Mouse (Mus musculus): ENCODE results near the gene Rnf43. TPM values are rescaled to one million over a fixed set of nuclear protein-coding genes. Genes with fewer than 3 reads are reported as not detected.

Gene Rnf43
- polyA plus RNA-seq, 1 experiment from 2014 or later: 9.2 TPM

DNA sequence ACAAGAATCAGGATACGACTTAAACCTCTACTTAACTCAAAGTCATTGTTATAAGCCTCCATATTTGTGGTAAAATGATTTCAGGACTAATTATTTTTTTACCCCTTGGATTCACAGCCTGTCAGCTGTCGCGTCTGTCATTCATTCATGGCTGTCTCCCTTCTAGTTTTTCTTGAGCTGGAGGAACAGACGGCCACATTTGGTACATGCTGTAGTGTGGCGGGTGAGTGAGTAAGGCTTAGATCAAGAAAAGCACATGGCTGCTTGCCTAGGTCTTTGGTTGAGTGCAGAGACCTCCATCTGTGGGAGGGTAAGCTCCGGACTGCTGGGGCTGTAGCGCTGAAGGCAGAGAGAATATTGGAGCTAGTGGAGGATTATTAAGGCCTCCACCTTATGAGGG is 85.2 kb downstream of the Rnf43 start:
- Histone ChIP-seq H3K4me1 (0 out of 2 replicates have a peak, but pooled peaks cover 5% of the 10 kb centered on the region), H3K36me3 (peaks cover 18% of the 10 kb centered on the region), H3K4me3 (replicated peaks) (no peak overlapping the region), H3K4me2 (replicated peaks) (no peak overlapping the region), H3K9ac (no peak overlapping the region), H3K27ac (replicated peaks) (no peak overlapping the region), H3K27me3 (no peaks in the 10 kb centered on the region), H3K9me3 (replicated peaks) (no peaks in the 10 kb centered on the region)
- no peak for ATAC-seq (ENCODE audit: insufficient number of reproducible peaks, low FRiP score, low TSS enrichment, low read depth)
- 90% methylated on average over 7 of the region's 7 CpGs for WGBS

DNA sequence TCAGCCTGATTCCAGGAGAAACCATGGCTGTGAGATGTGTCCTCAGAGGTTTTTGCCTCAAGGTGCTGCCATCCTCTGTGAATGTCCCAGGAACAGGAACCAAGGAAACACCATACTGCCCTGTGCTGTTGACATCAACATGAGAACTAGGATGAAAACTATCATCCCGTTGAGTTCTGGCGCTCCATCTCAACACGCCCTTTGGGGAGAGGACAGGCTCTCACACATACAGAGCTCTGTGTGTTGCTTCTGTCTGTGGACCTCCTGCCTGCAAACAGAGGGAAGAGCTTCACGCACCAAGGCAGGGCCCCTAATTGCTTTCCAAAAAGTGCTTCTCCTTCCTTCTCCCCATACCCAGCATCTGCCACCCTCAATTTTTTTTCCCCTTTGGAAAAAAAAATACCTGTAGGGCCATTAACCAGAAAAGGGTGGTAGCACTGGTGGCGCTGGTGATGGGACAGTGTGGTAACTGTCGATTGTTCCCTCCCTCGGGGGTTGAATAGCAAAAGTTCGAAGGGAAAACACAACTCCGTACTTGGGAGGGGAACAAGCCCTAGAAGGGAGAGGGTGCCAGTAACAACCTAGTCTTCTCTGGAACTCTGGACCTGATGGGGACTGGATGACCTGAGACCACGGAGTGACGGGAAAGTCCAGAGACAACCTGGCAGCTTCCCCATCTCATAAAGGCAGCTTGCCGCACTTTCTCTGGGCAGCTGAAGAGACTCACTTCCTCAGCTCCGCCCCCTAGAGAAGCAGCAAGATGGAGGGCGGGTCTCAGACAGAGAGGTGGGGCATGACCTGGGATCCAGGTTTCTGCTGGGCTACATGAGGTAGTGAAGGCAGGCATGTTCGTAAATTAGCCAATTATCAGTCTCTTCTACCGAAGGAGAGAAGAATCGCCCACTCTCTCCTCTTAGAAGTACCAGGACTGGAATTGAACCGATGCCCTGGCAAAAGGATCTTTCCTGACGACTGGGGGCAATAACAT is 85.9 kb downstream of the Rnf43 start:
- Histone ChIP-seq H3K27me3 (no peaks in the 10 kb centered on the region), H3K27ac (replicated peaks) (peak overlapping the region; percentile 22; the same call in 1 of the 2 replicates), H3K9me3 (replicated peaks) (no peaks in the 10 kb centered on the region), H3K4me3 (replicated peaks) (0 out of 2 replicates have a peak overlapping the region, but pooled peaks have one; percentile 4), H3K9ac (no peak overlapping the region), H3K4me2 (replicated peaks) (no peak overlapping the region; the same call in 1 of the 2 replicates), H3K36me3 (peaks cover 14% of the 10 kb centered on the region), H3K4me1 (0 out of 2 replicates have a peak, but pooled peaks cover 5% of the 10 kb centered on the region)
- 38% methylated on average over 19 of the region's 19 CpGs for WGBS
- ATAC-seq (ENCODE audit: insufficient number of reproducible peaks, low FRiP score, low TSS enrichment, low read depth): no peak

- Histone ChIP-seq H3K27ac (replicated peaks) (peak overlapping the region; percentile 22; the same call in 1 of the 2 replicates), H3K9ac (no peak overlapping the region), H3K4me1 (0 out of 2 replicates have a peak, but pooled peaks cover 5% of the 10 kb centered on the region), H3K36me3 (peaks cover 4% of the 10 kb centered on the region), H3K9me3 (replicated peaks) (no peaks in the 10 kb centered on the region), H3K4me3 (replicated peaks) (no peak overlapping the region), H3K4me2 (replicated peaks) (no peak overlapping the region), H3K27me3 (no peaks in the 10 kb centered on the region)
- no peak for ATAC-seq (ENCODE audit: insufficient number of reproducible peaks, low FRiP score, low TSS enrichment, low read depth)
- WGBS: 56% methylated on average over 18 of the region's 18 CpGs
Observed at GRCm38 (mm10) chr11:87749192-87750042, 86.9 kb downstream of the Rnf43 start.

GRCm38 (mm10) chr11:87750043-87750421 is 87.5 kb downstream of the Rnf43 start:
- no peak for ATAC-seq (ENCODE audit: insufficient number of reproducible peaks, low FRiP score, low TSS enrichment, low read depth)
- H3K4me2 ChIP-seq (replicated peaks): no peak overlapping the region
- H3K4me3 ChIP-seq (replicated peaks): no peak overlapping the region
- H3K9ac ChIP-seq: no peak overlapping the region
- no peak overlapping the region for H3K27ac ChIP-seq (replicated peaks)
- no peaks in the 10 kb centered on the region for H3K27me3 ChIP-seq
- H3K4me1 ChIP-seq: 0 out of 2 replicates have a peak, but pooled peaks cover 5% of the 10 kb centered on the region
- no peaks in the 10 kb centered on the region for H3K36me3 ChIP-seq
- no peaks in the 10 kb centered on the region for H3K9me3 ChIP-seq (replicated peaks)
- WGBS: 80% methylated on average over 11 of the region's 11 CpGs

DNA sequence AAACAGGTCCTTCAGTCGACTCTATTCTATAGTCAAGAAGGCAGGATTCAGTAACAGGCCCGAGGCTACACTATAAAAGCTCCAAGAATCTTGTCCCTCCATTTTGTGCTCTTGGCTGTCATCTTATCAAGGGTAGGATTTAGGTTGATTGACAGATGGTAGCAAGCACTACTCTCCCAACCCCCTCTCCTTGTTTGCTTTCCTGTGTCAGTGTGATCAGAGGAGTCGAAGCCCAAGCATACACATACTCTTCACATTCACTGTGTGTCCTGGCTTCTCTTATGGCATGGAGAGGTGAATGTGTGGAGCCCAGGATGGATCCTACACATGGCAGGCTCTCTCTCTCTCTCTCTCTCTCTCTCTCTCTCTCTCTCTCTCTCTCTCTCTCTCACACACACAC is 88.0 kb downstream of the Rnf43 start:
- Histone ChIP-seq H3K9me3 (replicated peaks) (no peaks in the 10 kb centered on the region), H3K27ac (replicated peaks) (no peak overlapping the region), H3K4me2 (replicated peaks) (no peak overlapping the region), H3K4me3 (replicated peaks) (no peak overlapping the region), H3K9ac (no peak overlapping the region), H3K4me1 (0 out of 2 replicates have a peak, but pooled peaks cover 5% of the 10 kb centered on the region), H3K27me3 (no peaks in the 10 kb centered on the region), H3K36me3 (no peaks in the 10 kb centered on the region)
- WGBS: 55% methylated on average over 3 of the region's 3 CpGs
- ATAC-seq (ENCODE audit: insufficient number of reproducible peaks, low FRiP score, low TSS enrichment, low read depth): no peak

- 78% methylated on average over 8 of the region's 8 CpGs for WGBS
- ATAC-seq (ENCODE audit: insufficient number of reproducible peaks, low FRiP score, low TSS enrichment, low read depth): no peak
- Histone ChIP-seq H3K27ac (replicated peaks) (no peak overlapping the region), H3K4me1 (0 out of 2 replicates have a peak, but pooled peaks cover 5% of the 10 kb centered on the region), H3K9me3 (replicated peaks) (no peaks in the 10 kb centered on the region), H3K36me3 (no peaks in the 10 kb centered on the region), H3K4me2 (replicated peaks) (no peak overlapping the region), H3K4me3 (replicated peaks) (no peak overlapping the region), H3K27me3 (no peaks in the 10 kb centered on the region), H3K9ac (no peak overlapping the region)
Observed at GRCm38 (mm10) chr11:87751031-87751430, 88.5 kb downstream of the Rnf43 start.

GRCm38 (mm10) chr11:87751491-87751966 is 89.0 kb downstream of the Rnf43 start:
- Histone ChIP-seq H3K4me2 (replicated peaks) (no peak overlapping the region), H3K9me3 (replicated peaks) (no peaks in the 10 kb centered on the region), H3K4me3 (replicated peaks) (no peak overlapping the region), H3K27me3 (no peaks in the 10 kb centered on the region), H3K27ac (replicated peaks) (no peak overlapping the region), H3K36me3 (no peaks in the 10 kb centered on the region), H3K9ac (no peak overlapping the region), H3K4me1 (0 out of 2 replicates have a peak, but pooled peaks cover 5% of the 10 kb centered on the region)
- ATAC-seq (ENCODE audit: insufficient number of reproducible peaks, low FRiP score, low TSS enrichment, low read depth): no peak
- WGBS: 51% methylated on average over 4 of the region's 4 CpGs

- H3K4me2 ChIP-seq (replicated peaks): no peak overlapping the region
- no peak overlapping the region for H3K4me3 ChIP-seq (replicated peaks)
- 0 out of 2 replicates have a peak, but pooled peaks cover 5% of the 10 kb centered on the region for H3K4me1 ChIP-seq
- no peak overlapping the region for H3K27ac ChIP-seq (replicated peaks)
- no peaks in the 10 kb centered on the region for H3K27me3 ChIP-seq
- H3K9me3 ChIP-seq (replicated peaks): no peaks in the 10 kb centered on the region
- H3K9ac ChIP-seq: no peak overlapping the region
- no peak for ATAC-seq (ENCODE audit: insufficient number of reproducible peaks, low FRiP score, low TSS enrichment, low read depth)
- WGBS: 85% methylated on average over 1 of the region's 1 CpGs
- H3K36me3 ChIP-seq: no peaks in the 10 kb centered on the region
Observed at GRCm38 (mm10) chr11:87752307-87752706, 89.8 kb downstream of the Rnf43 start.

DNA sequence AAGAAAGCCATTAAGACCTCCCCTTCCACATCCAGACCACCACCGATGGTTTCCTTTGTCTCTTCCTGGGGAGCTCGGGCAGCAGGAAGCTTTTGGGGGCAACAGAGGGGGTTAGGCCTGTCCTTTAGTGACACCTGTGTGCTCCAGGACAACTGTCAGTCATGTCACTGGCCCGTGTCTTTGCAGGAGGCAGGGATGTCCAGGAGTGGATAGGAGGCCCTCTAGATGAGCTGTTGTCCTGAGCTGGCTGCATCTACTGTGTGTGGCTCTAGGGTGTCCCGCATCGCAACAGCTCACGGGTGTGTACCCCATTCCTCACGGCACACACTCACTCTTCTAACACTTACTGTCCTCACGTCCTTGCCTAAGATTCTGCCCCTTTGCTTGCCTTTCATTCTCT is 90.7 kb downstream of the Rnf43 start:
- ATAC-seq (ENCODE audit: insufficient number of reproducible peaks, low FRiP score, low TSS enrichment, low read depth): no peak
- 0 out of 2 replicates have a peak, but pooled peaks cover 5% of the 10 kb centered on the region for H3K4me1 ChIP-seq
- H3K4me2 ChIP-seq (replicated peaks): no peak overlapping the region
- H3K36me3 ChIP-seq: no peaks in the 10 kb centered on the region
- 83% methylated on average over 8 of the region's 8 CpGs for WGBS
- H3K4me3 ChIP-seq (replicated peaks): no peak overlapping the region
- H3K9me3 ChIP-seq (replicated peaks): no peaks in the 10 kb centered on the region
- H3K27ac ChIP-seq (replicated peaks): no peak overlapping the region
- H3K9ac ChIP-seq: no peak overlapping the region
- no peaks in the 10 kb centered on the region for H3K27me3 ChIP-seq

- H3K4me1 ChIP-seq: 0 out of 2 replicates have a peak, but pooled peaks cover 5% of the 10 kb centered on the region
- no peak overlapping the region for H3K4me3 ChIP-seq (replicated peaks)
- H3K27ac ChIP-seq (replicated peaks): no peak overlapping the region
- no peak overlapping the region for H3K9ac ChIP-seq
- no peaks in the 10 kb centered on the region for H3K36me3 ChIP-seq
- H3K27me3 ChIP-seq: peaks cover under 1% of the 10 kb centered on the region; the same call in 1 of the 2 replicates
- H3K9me3 ChIP-seq (replicated peaks): no peaks in the 10 kb centered on the region
- 82% methylated on average over 5 of the region's 5 CpGs for WGBS
- no peak for ATAC-seq (ENCODE audit: insufficient number of reproducible peaks, low FRiP score, low TSS enrichment, low read depth)
- no peak overlapping the region for H3K4me2 ChIP-seq (replicated peaks)
Observed at GRCm38 (mm10) chr11:87753891-87754501, 91.5 kb downstream of the Rnf43 start.
